9 mouse cellular contexts compared by ENCODE assay signal in the genomic region with DNA sequence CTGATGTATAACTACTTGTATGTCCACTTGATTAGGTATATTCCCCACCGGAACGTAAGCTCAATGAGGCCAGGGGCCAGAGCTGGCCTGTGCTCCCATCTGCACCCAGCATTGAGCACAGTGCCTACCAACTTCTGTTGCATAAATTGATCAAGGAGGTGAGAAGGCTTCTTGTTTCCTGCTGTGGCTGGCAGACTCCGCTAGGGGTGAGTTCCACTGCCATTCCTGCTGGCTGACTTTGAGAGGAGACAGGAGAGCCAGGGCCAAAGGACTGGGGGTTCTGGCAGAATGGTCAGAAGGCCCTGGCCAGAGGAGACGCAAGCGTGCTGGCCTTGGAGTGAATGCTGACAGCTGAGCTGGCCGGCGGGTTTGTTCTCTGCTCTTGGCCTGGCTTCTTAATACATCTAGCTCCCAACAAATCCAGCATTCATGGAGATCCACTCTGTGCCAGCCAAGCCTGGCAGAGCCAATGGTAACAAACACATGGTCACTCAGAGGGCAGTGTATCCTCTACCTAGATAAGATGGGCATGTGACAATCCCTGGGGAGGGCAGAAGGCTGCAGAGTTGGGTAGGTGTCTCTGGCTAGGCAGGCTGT. TPM values are rescaled to one million over a fixed set of nuclear protein-coding genes. Genes with fewer than 3 reads are reported as not detected.
DNase-seq lines count a peak whose midpoint lies in the region; ATAC-seq lines count a peak whose summit lies in the region.
"Had no signal": no experiment of that assay in that cellular context is flagged by ENCODE, and none has a peak within 500 bp of the region (broad histone marks: within the 10 kb centered on the region; RNA-seq: fewer than 3 reads in every experiment).

No protein-coding gene starts in this region.

- peak; percentile 79 for DNase-seq in Muller cell, postnatal 12 days (ENCODE audit: inconsistent ontology term)
- DNase-seq in adrenal gland, postnatal 10 days = peak; percentile 87
- DNase-seq in gastrocnemius, adult 18-20 months (ENCODE audit: low spot score) = peak; percentile 92
- peak; percentile 83 for DNase-seq in heart, postnatal 4 days
- DNase-seq in lung, postnatal 10 days = peak; percentile 85
- DNase-seq in spleen, adult 18-20 months = no peak

- no peak for ATAC-seq in inflammation-experienced regulatory T-cells, adult 6 months
- ATAC-seq in activated CD4-positive, CD25-positive, alpha-beta regulatory T cell, adult 4 months = no peak

RNA-seq across cellular contexts. Expression of gene Pabpc4, which starts 13.1 kb away (rescaled TPM):
- 100 to 1,000 TPM; 102 to 143 TPM for total RNA-seq in adrenal gland, postnatal 10 days (2021)
- total RNA-seq in gastrocnemius, adult 18-20 months (2021) = 100 to 1,000 TPM; 307 to 316 TPM
- total RNA-seq in heart, postnatal 4 days (2021) = 100 to 1,000 TPM; 246 to 255 TPM
- 10 to 100 TPM; 13.5 to 18.7 (median 14.7) TPM for polyA plus RNA-seq in inflammation-experienced regulatory T-cells, adult 6 months (2017; shearing (Covaris generic))
- polyA plus RNA-seq in activated CD4-positive, CD25-positive, alpha-beta regulatory T cell, adult 4 months (2017; shearing (Covaris generic)) = 10 to 100 TPM; 15.3 to 22.6 TPM

RNA-seq across cellular contexts. Expression of gene Heyl, which starts 15.7 kb away (rescaled TPM):
- 10 to 100 TPM; 19.5 to 21.0 TPM for total RNA-seq in adrenal gland, postnatal 10 days (2021)
- 1 to 10 TPM; 2.8 to 5.2 TPM for total RNA-seq in gastrocnemius, adult 18-20 months (2021)
- 10 to 100 TPM; 26.9 to 28.3 TPM for total RNA-seq in heart, postnatal 4 days (2021)
- under 1 TPM in 1 of 3 experiments, not detected in 2; 0.10 TPM for polyA plus RNA-seq in inflammation-experienced regulatory T-cells, adult 6 months (2017; shearing (Covaris generic))
- polyA plus RNA-seq in activated CD4-positive, CD25-positive, alpha-beta regulatory T cell, adult 4 months (2017; shearing (Covaris generic)) = not detected
- polyA plus RNA-seq: erythroblast, embryonic 14.5 days had no signal

RNA-seq across cellular contexts. Expression of gene Nt5c1a, which starts 47.8 kb away (rescaled TPM):
- 10 to 100 TPM; 13.2 to 21.7 TPM for total RNA-seq in adrenal gland, postnatal 10 days (2021)
- 10 to 100 TPM; 41.3 to 43.9 TPM for total RNA-seq in gastrocnemius, adult 18-20 months (2021)
- 10 to 100 TPM; 21.3 to 24.6 TPM for total RNA-seq in heart, postnatal 4 days (2021)
- not detected for polyA plus RNA-seq in inflammation-experienced regulatory T-cells, adult 6 months (2017; shearing (Covaris generic))
- polyA plus RNA-seq in activated CD4-positive, CD25-positive, alpha-beta regulatory T cell, adult 4 months (2017; shearing (Covaris generic)) = not detected
- polyA plus RNA-seq: erythroblast, embryonic 14.5 days had no signal

Comparison
In these comparisons a context has a peak if more than half of its experiments do, and no peak if none do; other contexts are left out.
1. DNase-seq: peak in Muller cell, postnatal 12 days (single experiment), adrenal gland, postnatal 10 days (single experiment), gastrocnemius, adult 18-20 months (single experiment), heart, postnatal 4 days (single experiment) and lung, postnatal 10 days (single experiment); none in spleen, adult 18-20 months (0 of 2).